In genomic region chr4:132409587-132410229, GRCm38 (mm10) we compare ENCODE assay signal across 25 mouse cellular contexts. TPM values are rescaled to one million over a fixed set of nuclear protein-coding genes. Genes with fewer than 3 reads are reported as not detected.
DNase-seq lines count a peak whose midpoint lies in the region; ATAC-seq and TF ChIP-seq lines count a peak whose summit lies in the region.
"Had no signal": no experiment of that assay in that cellular context is flagged by ENCODE, and none has a peak within 500 bp of the region (broad histone marks: within the 10 kb centered on the region; RNA-seq: fewer than 3 reads in every experiment).

No protein-coding gene starts in this region.

- H3K4me1 ChIP-seq in heart, adult 2 months (ENCODE audit: control insufficient read depth, insufficient read depth, low read length), result peaks cover 14% of the 10 kb centered on the region
- H3K4me1 ChIP-seq: limb, embryonic 10.5 days; limb, embryonic 15.5 days; midbrain, embryonic 13.5 days had no signal

- H3K4me3 ChIP-seq in heart, adult 2 months, result no peak overlapping the region
- H3K4me3 ChIP-seq: erythroblast, embryonic 14.5 days; heart, embryonic 10.5 days; heart, embryonic 15.5 days; limb, embryonic 10.5 days; limb, embryonic 15.5 days; midbrain, embryonic 13.5 days had no signal

- peaks cover 8% of the 10 kb centered on the region for H3K36me3 ChIP-seq in heart, adult 2 months (ENCODE audit: control insufficient read depth, insufficient read depth, low read length)
- H3K36me3 ChIP-seq: heart, embryonic 15.5 days had no signal

- H3K9ac ChIP-seq in heart, adult 2 months (ENCODE audit: low read depth, low read length), result no peak overlapping the region
- H3K9ac ChIP-seq: heart, embryonic 15.5 days; limb, embryonic 15.5 days; midbrain, embryonic 13.5 days had no signal

- WGBS in heart, adult 2 months, result 68% methylated on average over 4 of the region's 4 CpGs

- intact Hi-C loops in heart, adult 2 months (cut with DNase I), result loop anchor here (2.0 to 5.0 kb wide), 4 partner anchors 13 to 55 kb away; no protein-coding TSS in a partner anchor

- no peak for TF ChIP-seq EP300 in heart, adult 2 months (IDR thresholded peaks at IDR 0.05; ENCODE audit: insufficient read depth, low read depth, low read length)

- DNase-seq in heart, adult 2 months, result no peak
- no peak for DNase-seq in heart, adult 9 months (ENCODE audit: low spot score in 2 of 2)
- DNase-seq in B cell, adult 2 months, result peak; percentile 13 to 25
- no peak for DNase-seq in cerebellum, adult 9-10 months
- DNase-seq in spleen, adult 18-20 months, result no peak
- DNase-seq in urinary bladder, postnatal 14 days (ENCODE audit: low spot score), result no peak
- DNase-seq: adrenal gland, postnatal 10 days; cerebellum, adult 11 months; cerebellum, postnatal 10 days; gastrocnemius, postnatal 10 days; kidney, adult 9 months; kidney, postnatal 10 days; layer of hippocampus, postnatal 36 days; thymus, postnatal 14 days had no signal

- no peak for TF ChIP-seq POLR2A in heart, adult 2 months (IDR thresholded peaks at IDR 0.05; ENCODE audit: insufficient read depth, low read depth, low read length)

- no peaks in the 10 kb centered on the region for H3K79me2 ChIP-seq in heart, adult 2 months (replicated peaks; ENCODE audit: control insufficient read depth, insufficient read depth, low read length)

- H3K27ac ChIP-seq in heart, adult 2 months, result peak overlapping the region; percentile 36; the same call in 1 of the 2 replicates
- H3K27ac ChIP-seq: heart, embryonic 10.5 days; heart, embryonic 15.5 days; limb, embryonic 10.5 days; limb, embryonic 15.5 days; macrophage; midbrain, embryonic 13.5 days had no signal

- no peak for TF ChIP-seq CTCF in heart, adult 2 months (IDR thresholded peaks at IDR 0.05)

- no peaks in the 10 kb centered on the region for H3K27me3 ChIP-seq in heart, adult 2 months (ENCODE audit: control insufficient read depth, insufficient read depth, low read length)
- H3K27me3 ChIP-seq: heart, embryonic 15.5 days; limb, embryonic 15.5 days; midbrain, embryonic 13.5 days had no signal

- ATAC-seq in activated CD4-positive, CD25-positive, alpha-beta regulatory T cell, adult 4 months, result peak; percentile 57
- ATAC-seq: forebrain, embryonic 16.5 days; hindbrain, embryonic 16.5 days; intestine, postnatal 0 days; midbrain, embryonic 13.5 days had no signal

RNA-seq across cellular contexts. Expression of gene Phactr4, which starts 12.6 kb away (rescaled TPM):
- 10 to 100 TPM; 22.3 to 22.4 TPM for total RNA-seq in heart, adult 2 months (2021)
- 8.7 and 10.1 TPM in 2 replicates for polyA plus RNA-seq in heart, adult 2 months (2012; rRNA removed)
- polyA plus RNA-seq in activated CD4-positive, CD25-positive, alpha-beta regulatory T cell, adult 4 months (2017; shearing (Covaris generic)), result 1 to 10 TPM; 3.8 to 4.7 TPM

RNA-seq across cellular contexts. Expression of gene Med18, which starts 54.0 kb away (rescaled TPM):
- total RNA-seq in heart, adult 2 months (2021), result 1 to 10 TPM; 3.5 to 4.5 TPM
- polyA plus RNA-seq in heart, adult 2 months (2012; rRNA removed), result 2.1 and 2.2 TPM in 2 replicates
- 10 to 100 TPM; 27.4 to 30.8 TPM for polyA plus RNA-seq in activated CD4-positive, CD25-positive, alpha-beta regulatory T cell, adult 4 months (2017; shearing (Covaris generic))

RNA-seq across cellular contexts. Expression of gene Rcc1, which starts 56.3 kb away (rescaled TPM):
- 1 to 10 TPM; 6.6 to 7.5 TPM for total RNA-seq in heart, adult 2 months (2021)
- polyA plus RNA-seq in heart, adult 2 months (2012; rRNA removed), result 5.1 and 5.2 TPM in 2 replicates
- polyA plus RNA-seq in activated CD4-positive, CD25-positive, alpha-beta regulatory T cell, adult 4 months (2017; shearing (Covaris generic)), result 10 to 100 TPM in 1 of 2 experiments, 1 to 10 TPM in 1; 9.5 to 25.2 TPM

Comparison
In these comparisons a context has a peak if more than half of its experiments do, and no peak if none do; other contexts are left out.
1. DNase-seq: peak in B cell, adult 2 months (2 of 2); none in heart, adult 2 months (0 of 2), heart, adult 9 months (0 of 2), cerebellum, adult 9-10 months (single experiment), spleen, adult 18-20 months (0 of 2) and urinary bladder, postnatal 14 days (single experiment).